Mouse (Mus musculus): ENCODE data around the gene Pabpc4. TPM values are rescaled to one million over a fixed set of nuclear protein-coding genes. Genes with fewer than 3 reads are reported as not detected.
"Not testable (repeated sequence)": the region's sequence is repeated elsewhere in the genome, so short reads cannot be mapped to it uniquely, and the experiment has no call there.

The Pabpc4 gene
- polyA plus RNA-seq, 1 experiment: 221 TPM

DNA sequence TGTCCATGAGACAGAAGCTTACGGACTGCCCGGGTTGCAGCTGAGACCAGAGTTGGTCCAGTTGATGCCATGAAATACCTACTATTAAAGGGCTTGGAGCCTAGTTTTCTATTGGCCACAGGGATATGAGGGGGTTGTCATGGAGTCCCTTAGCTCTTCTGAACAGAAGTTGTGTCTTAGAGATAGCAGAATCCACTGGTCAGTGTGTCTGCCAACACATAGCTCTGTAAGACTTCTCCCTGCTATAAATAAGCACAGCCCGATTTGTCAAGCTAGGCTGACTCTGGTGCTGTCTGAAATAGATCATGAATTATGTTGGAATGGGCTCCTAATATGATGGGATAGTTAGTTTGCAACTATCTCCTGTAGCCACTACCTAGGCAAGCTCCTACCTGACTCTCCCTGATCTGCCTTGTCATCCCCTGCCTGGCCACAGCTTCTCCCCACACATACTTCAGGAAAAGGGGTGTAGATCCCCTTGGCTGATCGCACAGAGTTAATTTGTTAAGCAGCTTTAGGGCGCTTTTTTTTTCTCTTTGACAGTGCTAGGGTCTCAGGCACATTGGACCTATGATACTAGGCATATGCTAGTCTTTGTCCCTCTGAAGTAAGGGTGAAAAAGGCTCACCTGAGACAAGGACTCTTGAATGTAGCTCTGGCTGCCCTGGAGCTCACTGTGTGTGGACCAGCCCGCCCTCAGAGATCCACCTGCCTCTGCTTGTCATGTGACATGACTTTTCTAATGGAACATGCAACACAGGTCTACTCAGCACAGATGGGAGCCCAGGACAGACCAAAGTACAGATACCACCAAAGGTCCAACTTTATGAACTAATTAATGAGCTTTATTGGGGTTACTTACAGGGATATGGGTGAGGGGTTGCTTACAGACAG lies 22.8 kb downstream of the Pabpc4 start:
- Histone ChIP-seq H3K4me3 (ENCODE audit: low read depth, low read length) (peak overlapping the region; percentile 78; the same call in 1 of the 2 replicates), H3K4me1 (ENCODE audit: control insufficient read depth, insufficient read depth, low read length) (no peaks in the 10 kb centered on the region), H3K27me3 (ENCODE audit: control insufficient read depth, insufficient read depth, low read length, poor library complexity, severe bottlenecking) (no peaks in the 10 kb centered on the region), H3K9me3 (replicated peaks; ENCODE audit: control insufficient read depth, insufficient read depth, low read length, poor library complexity, severe bottlenecking) (no peaks in the 10 kb centered on the region), H3K27ac (ENCODE audit: insufficient read depth, low read length) (no peak overlapping the region), H3K36me3 (ENCODE audit: control insufficient read depth, insufficient read depth, low read length, poor library complexity, severe bottlenecking) (peaks cover 56% of the 10 kb centered on the region), H3K9ac (ENCODE audit: low read depth, poor library complexity, severe bottlenecking) (peak overlapping the region; percentile 61)
- TF ChIP-seq EP300 (IDR thresholded peaks at IDR 0.05; ENCODE audit: insufficient read depth, low read depth, low read length) (no peak), CTCF (IDR thresholded peaks at IDR 0.05; ENCODE audit: low read depth, low read length) (no peak)

DNA sequence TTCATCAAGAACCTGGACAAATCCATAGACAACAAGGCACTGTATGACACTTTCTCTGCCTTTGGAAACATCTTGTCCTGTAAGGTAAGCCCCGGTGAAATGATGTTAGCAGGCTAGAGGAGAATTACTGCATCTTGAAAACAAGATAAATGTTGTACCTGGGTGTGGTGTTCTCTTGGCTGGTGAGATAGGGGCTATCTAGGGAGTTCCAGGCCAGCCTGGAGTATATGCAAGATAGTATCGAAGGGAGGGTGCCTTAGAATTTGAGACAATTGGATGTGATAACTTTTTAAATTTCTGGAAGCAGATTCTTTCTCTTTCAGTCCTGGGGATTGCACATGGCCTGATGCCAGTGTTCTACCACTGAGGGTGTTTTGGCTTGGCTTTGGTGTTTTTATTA lies 24.6 kb downstream of the Pabpc4 start:
- Histone ChIP-seq H3K9me3 (replicated peaks; ENCODE audit: control insufficient read depth, insufficient read depth, low read length, poor library complexity, severe bottlenecking) (no peaks in the 10 kb centered on the region), H3K4me3 (ENCODE audit: low read depth, low read length) (no peak overlapping the region), H3K4me1 (ENCODE audit: control insufficient read depth, insufficient read depth, low read length) (no peaks in the 10 kb centered on the region), H3K27ac (ENCODE audit: insufficient read depth, low read length) (no peak overlapping the region), H3K9ac (ENCODE audit: low read depth, poor library complexity, severe bottlenecking) (no peak overlapping the region), H3K27me3 (ENCODE audit: control insufficient read depth, insufficient read depth, low read length, poor library complexity, severe bottlenecking) (no peaks in the 10 kb centered on the region), H3K36me3 (ENCODE audit: control insufficient read depth, insufficient read depth, low read length, poor library complexity, severe bottlenecking) (peaks cover 72% of the 10 kb centered on the region)
- no peak for TF ChIP-seq POLR2A (IDR thresholded peaks at IDR 0.05; ENCODE audit: insufficient read depth, low read length)
- TF ChIP-seq CTCF (IDR thresholded peaks at IDR 0.05; ENCODE audit: low read depth, low read length): no peak
- no peak for TF ChIP-seq EP300 (IDR thresholded peaks at IDR 0.05; ENCODE audit: insufficient read depth, low read depth, low read length)

DNA sequence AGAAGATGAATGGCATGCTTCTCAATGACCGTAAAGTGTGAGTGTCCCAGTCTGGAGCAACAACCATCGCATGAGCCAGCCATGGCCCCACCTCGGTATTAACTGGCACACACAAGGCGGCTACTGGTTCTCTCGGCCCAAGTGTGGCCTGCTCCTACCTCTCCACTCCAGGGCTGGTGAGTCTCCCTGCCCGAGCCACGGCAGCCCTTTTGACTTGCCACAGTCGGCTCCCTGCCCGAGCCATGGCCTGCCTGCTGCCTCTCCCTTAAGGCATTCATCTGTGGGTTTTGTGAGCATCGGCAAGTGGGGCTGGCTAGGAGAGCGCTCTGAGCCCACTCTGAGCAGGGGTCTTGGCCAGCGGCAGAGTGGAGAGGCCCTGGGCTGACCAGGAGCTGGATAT lies 26.9 kb downstream of the Pabpc4 start:
- Histone ChIP-seq H3K27ac (ENCODE audit: insufficient read depth, low read length) (no peak overlapping the region), H3K27me3 (ENCODE audit: control insufficient read depth, insufficient read depth, low read length, poor library complexity, severe bottlenecking) (no peaks in the 10 kb centered on the region), H3K9ac (ENCODE audit: low read depth, poor library complexity, severe bottlenecking) (no peak overlapping the region), H3K4me1 (ENCODE audit: control insufficient read depth, insufficient read depth, low read length) (no peaks in the 10 kb centered on the region), H3K36me3 (ENCODE audit: control insufficient read depth, insufficient read depth, low read length, poor library complexity, severe bottlenecking) (peaks cover 94% of the 10 kb centered on the region), H3K4me3 (ENCODE audit: low read depth, low read length) (no peak overlapping the region), H3K9me3 (replicated peaks; ENCODE audit: control insufficient read depth, insufficient read depth, low read length, poor library complexity, severe bottlenecking) (no peaks in the 10 kb centered on the region)
- TF ChIP-seq CTCF (IDR thresholded peaks at IDR 0.05; ENCODE audit: low read depth, low read length): no peak
- TF ChIP-seq POLR2A (IDR thresholded peaks at IDR 0.05; ENCODE audit: insufficient read depth, low read length): no peak
- TF ChIP-seq EP300 (IDR thresholded peaks at IDR 0.05; ENCODE audit: insufficient read depth, low read depth, low read length): no peak

DNA sequence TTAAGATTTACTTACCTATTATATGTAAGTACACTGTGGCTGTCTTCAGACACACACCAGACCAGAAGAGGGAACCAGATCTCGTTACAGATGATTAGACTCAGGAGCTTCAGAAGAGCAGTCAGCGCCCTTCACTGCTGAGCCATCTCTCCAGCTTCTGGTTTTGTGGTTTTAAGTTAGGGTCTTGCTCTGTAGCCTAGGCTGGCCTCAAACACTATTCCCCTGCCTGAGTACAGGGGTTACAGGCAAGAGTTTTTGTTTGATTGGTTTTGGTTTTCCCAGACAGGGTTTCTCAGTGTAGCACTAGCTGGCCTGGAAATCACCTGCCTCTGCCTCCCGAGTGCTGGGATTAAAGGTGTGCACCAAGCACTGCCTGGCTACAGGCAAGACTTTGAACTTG lies 30.2 kb downstream of the Pabpc4 start:
- Histone ChIP-seq H3K4me1 (ENCODE audit: control insufficient read depth, insufficient read depth, low read length) (no peaks in the 10 kb centered on the region), H3K9me3 (replicated peaks; ENCODE audit: control insufficient read depth, insufficient read depth, low read length, poor library complexity, severe bottlenecking) (no peaks in the 10 kb centered on the region), H3K36me3 (ENCODE audit: control insufficient read depth, insufficient read depth, low read length, poor library complexity, severe bottlenecking) (peaks cover 91% of the 10 kb centered on the region), H3K27me3 (ENCODE audit: control insufficient read depth, insufficient read depth, low read length, poor library complexity, severe bottlenecking) (no peaks in the 10 kb centered on the region), H3K27ac (ENCODE audit: insufficient read depth, low read length) (no peak overlapping the region), H3K4me3 (ENCODE audit: low read depth, low read length) (no peak overlapping the region), H3K9ac (ENCODE audit: low read depth, poor library complexity, severe bottlenecking) (no peak overlapping the region)
- TF ChIP-seq CTCF (IDR thresholded peaks at IDR 0.05; ENCODE audit: low read depth, low read length) (no peak), POLR2A (IDR thresholded peaks at IDR 0.05; ENCODE audit: insufficient read depth, low read length) (no peak), EP300 (IDR thresholded peaks at IDR 0.05; ENCODE audit: insufficient read depth, low read depth, low read length) (no peak)

DNA sequence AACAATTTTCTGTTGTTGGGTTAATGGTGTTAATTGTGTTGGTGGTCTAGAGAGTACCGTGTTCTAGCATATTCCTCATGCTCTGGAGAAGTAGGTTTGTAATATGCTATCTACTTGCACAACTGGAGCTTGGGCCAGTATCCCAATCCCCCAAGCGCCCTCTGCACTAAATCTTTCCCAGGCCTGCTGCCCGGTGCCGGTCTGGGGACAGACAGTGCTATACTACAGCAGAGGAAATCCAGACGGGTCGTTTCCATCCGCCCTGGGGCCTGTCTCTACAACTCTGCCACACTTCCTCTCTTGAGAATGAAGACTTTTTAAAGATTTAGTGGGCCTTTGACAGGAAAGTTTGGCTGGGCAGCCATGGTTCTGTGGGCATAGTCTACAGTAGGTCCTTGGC lies 30.8 kb downstream of the Pabpc4 start:
- H3K9me3 ChIP-seq (replicated peaks; ENCODE audit: control insufficient read depth, insufficient read depth, low read length, poor library complexity, severe bottlenecking): no peaks in the 10 kb centered on the region
- TF ChIP-seq POLR2A (IDR thresholded peaks at IDR 0.05; ENCODE audit: insufficient read depth, low read length) (no peak), CTCF (IDR thresholded peaks at IDR 0.05; ENCODE audit: low read depth, low read length) (no peak), EP300 (IDR thresholded peaks at IDR 0.05; ENCODE audit: insufficient read depth, low read depth, low read length) (no peak)
- H3K9ac ChIP-seq (ENCODE audit: low read depth, poor library complexity, severe bottlenecking): no peak overlapping the region
- H3K27me3 ChIP-seq (ENCODE audit: control insufficient read depth, insufficient read depth, low read length, poor library complexity, severe bottlenecking): no peaks in the 10 kb centered on the region
- peaks cover 88% of the 10 kb centered on the region for H3K36me3 ChIP-seq (ENCODE audit: control insufficient read depth, insufficient read depth, low read length, poor library complexity, severe bottlenecking)
- H3K4me3 ChIP-seq (ENCODE audit: low read depth, low read length): no peak overlapping the region
- H3K27ac ChIP-seq (ENCODE audit: insufficient read depth, low read length): no peak overlapping the region
- no peaks in the 10 kb centered on the region for H3K4me1 ChIP-seq (ENCODE audit: control insufficient read depth, insufficient read depth, low read length)

DNA sequence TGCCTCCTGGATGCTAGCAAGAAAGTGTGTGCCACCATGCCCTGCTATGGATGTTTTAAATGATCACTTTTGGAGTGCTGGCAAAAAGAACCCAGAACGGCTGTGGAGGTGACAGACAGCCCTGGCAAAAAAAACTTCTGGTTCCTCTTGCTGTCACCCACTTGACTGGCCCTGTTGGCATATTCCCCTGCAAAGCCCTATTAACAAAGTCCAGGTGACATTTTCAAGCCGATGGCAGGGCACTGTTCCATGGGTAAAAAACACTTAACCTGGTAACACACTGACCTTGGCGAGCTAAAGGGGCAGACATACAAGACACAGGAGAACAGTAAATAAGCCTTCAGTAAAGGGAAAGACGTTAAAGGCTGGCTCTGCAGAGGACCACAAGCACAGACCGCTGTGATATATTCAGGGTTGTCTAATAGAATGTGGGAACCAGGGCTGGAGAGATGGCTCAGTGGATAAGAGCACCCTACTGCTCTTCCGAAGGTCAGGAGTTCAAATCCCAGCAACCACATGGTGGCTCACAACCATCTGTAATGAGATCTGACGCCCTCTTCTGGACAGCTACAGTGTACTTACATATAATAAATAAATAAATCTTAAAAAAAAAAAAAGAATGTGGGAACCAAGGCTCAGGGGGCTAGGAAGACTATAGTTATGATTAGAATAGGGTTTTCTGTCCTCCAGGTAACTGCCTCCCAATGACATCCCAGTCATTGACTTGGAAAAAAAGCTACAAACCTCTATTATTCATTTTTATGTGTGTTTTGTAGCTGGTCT lies 31.7 kb downstream of the Pabpc4 start:
- Histone ChIP-seq H3K9ac (ENCODE audit: low read depth, poor library complexity, severe bottlenecking) (no peak overlapping the region), H3K36me3 (ENCODE audit: control insufficient read depth, insufficient read depth, low read length, poor library complexity, severe bottlenecking) (peaks cover 86% of the 10 kb centered on the region), H3K4me3 (ENCODE audit: low read depth, low read length) (no peak overlapping the region), H3K27me3 (ENCODE audit: control insufficient read depth, insufficient read depth, low read length, poor library complexity, severe bottlenecking) (no peaks in the 10 kb centered on the region), H3K4me1 (ENCODE audit: control insufficient read depth, insufficient read depth, low read length) (no peaks in the 10 kb centered on the region), H3K9me3 (replicated peaks; ENCODE audit: control insufficient read depth, insufficient read depth, low read length, poor library complexity, severe bottlenecking) (no peaks in the 10 kb centered on the region), H3K27ac (ENCODE audit: insufficient read depth, low read length) (no peak overlapping the region)
- TF ChIP-seq POLR2A (IDR thresholded peaks at IDR 0.05; ENCODE audit: insufficient read depth, low read length): no peak
- TF ChIP-seq EP300 (IDR thresholded peaks at IDR 0.05; ENCODE audit: insufficient read depth, low read depth, low read length): no peak
- TF ChIP-seq CTCF (IDR thresholded peaks at IDR 0.05; ENCODE audit: low read depth, low read length): no peak

DNA sequence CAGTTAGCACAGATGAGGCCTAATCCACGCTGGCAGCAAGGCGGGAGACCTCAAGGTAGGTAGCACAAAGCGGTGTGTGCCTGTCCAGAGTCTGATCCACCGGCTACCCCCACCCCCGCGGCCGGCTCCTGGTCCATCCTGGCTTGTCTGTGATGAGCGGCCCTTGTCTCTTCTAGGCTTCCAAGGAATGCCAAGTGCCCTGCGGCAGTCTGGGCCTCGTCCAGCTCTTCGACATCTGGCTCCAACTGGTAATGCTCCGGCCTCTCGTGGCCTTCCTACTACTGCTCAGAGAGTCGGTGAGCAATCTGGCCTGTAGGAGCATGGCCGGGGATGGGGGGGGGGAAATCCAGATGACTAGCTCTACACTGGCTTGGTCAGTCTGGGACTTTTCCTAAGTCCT lies 32.9 kb downstream of the Pabpc4 start:
- not testable (repeated sequence) for H3K27me3 ChIP-seq (ENCODE audit: control insufficient read depth, insufficient read depth, low read length, poor library complexity, severe bottlenecking); H3K9me3 ChIP-seq (replicated peaks; ENCODE audit: control insufficient read depth, insufficient read depth, low read length, poor library complexity, severe bottlenecking); H3K9ac ChIP-seq (ENCODE audit: low read depth, poor library complexity, severe bottlenecking); H3K27ac ChIP-seq (ENCODE audit: insufficient read depth, low read length); H3K4me3 ChIP-seq (ENCODE audit: low read depth, low read length); H3K4me1 ChIP-seq (ENCODE audit: control insufficient read depth, insufficient read depth, low read length)
- peaks cover 86% of the 10 kb centered on the region for H3K36me3 ChIP-seq (ENCODE audit: control insufficient read depth, insufficient read depth, low read length, poor library complexity, severe bottlenecking)

Data from ES-Bruce4 (cell line).